Mouse (Mus musculus): Measurements from ENCODE around the gene Zfp668. TPM values are rescaled to one million over a fixed set of nuclear protein-coding genes. Genes with fewer than 3 reads are reported as not detected.

Zfp668 gene
- polyA plus RNA-seq, 1 experiment from 2014 or later, result 5.0 TPM

DNA sequence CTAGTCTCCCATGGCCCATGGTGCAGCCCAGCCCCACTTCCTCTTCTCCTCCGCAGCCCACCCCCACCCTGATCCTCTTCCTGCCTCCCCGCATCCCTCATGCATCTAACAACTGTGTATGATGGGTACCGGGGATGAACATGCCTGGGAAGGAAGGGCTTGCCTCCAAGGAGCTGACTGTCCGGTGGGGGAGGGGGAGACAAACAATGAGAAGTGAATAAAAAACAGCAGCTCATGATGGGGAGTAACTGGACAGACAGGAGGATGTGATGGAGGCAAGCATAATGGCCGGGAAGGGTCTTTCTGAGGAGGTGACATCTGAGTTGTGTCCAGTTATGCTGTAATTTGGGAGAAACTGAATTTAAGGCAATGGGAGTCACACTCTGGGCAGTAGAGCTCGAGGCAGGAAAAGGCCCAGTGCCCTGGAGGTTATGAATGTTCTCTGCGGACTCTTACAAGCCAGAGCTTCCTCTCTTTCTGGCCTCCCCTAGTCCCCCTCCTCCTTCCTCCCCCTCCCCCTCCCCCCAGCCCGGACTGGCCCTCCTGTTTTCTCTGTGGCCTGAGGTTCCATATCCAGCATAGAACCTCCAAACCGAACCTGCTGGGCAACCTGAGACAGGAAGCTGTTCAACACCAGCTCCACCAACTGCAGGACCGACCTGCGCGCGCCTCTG, 55.7 kb downstream of the Zfp668 start:
- ATAC-seq (ENCODE audit: low read depth), result no peak
- Histone ChIP-seq H3K36me3 (ENCODE audit: control insufficient read depth, insufficient read depth) (no peaks in the 10 kb centered on the region), H3K4me1 (ENCODE audit: control insufficient read depth, low read depth, low read length) (peaks cover 4% of the 10 kb centered on the region; the same call in 1 of the 2 replicates), H3K9ac (ENCODE audit: low read depth, low read length) (no peak overlapping the region), H3K27ac (ENCODE audit: low read length) (no peak overlapping the region), H3K4me3 (ENCODE audit: low read depth, low read length) (no peak overlapping the region), H3K9me3 (replicated peaks; ENCODE audit: control insufficient read depth, low read length) (no peaks in the 10 kb centered on the region), H3K27me3 (ENCODE audit: control insufficient read depth, insufficient read depth, low read depth, low read length) (peaks cover 9% of the 10 kb centered on the region), H3K4me2 (ENCODE audit: low read depth, low read length) (no peak overlapping the region)
- WGBS (ENCODE audit: insufficient replicate concordance), result 34% methylated on average over 13 of the region's 13 CpGs

DNA sequence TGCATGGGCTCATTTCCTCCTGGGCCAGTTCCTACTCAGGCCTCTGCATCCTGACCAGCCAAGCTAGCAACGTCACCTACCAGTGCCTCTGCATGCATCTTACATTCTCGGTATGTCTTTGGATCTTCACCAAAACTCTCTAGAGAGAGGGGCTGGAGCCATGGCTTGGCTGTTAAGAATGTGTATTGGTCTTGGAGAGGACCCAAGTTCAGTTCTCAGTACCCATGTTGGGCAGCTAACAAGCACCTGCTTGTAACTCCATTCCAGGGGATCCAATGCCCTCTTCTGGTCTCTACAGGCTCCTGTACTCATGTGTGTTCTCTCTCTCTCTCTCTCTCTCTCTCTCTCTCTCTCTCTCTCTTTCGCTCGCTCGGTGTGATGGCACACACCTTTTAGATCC, 58.9 kb downstream of the Zfp668 start:
- no peaks in the 10 kb centered on the region for H3K36me3 ChIP-seq (ENCODE audit: control insufficient read depth, insufficient read depth)
- no peak overlapping the region for H3K4me3 ChIP-seq (ENCODE audit: low read depth, low read length)
- no peaks in the 10 kb centered on the region for H3K27me3 ChIP-seq (ENCODE audit: control insufficient read depth, insufficient read depth, low read depth, low read length)
- ATAC-seq (ENCODE audit: low read depth), result no peak
- H3K9ac ChIP-seq (ENCODE audit: low read depth, low read length), result no peak overlapping the region
- no peak overlapping the region for H3K27ac ChIP-seq (ENCODE audit: low read length)
- no peaks in the 10 kb centered on the region for H3K9me3 ChIP-seq (replicated peaks; ENCODE audit: control insufficient read depth, low read length)
- H3K4me2 ChIP-seq (ENCODE audit: low read depth, low read length), result no peak overlapping the region
- WGBS (ENCODE audit: insufficient replicate concordance), result 79% methylated on average over 5 of the region's 5 CpGs
- peaks cover 11% of the 10 kb centered on the region; the same call in 1 of the 2 replicates for H3K4me1 ChIP-seq (ENCODE audit: control insufficient read depth, low read depth, low read length)

DNA sequence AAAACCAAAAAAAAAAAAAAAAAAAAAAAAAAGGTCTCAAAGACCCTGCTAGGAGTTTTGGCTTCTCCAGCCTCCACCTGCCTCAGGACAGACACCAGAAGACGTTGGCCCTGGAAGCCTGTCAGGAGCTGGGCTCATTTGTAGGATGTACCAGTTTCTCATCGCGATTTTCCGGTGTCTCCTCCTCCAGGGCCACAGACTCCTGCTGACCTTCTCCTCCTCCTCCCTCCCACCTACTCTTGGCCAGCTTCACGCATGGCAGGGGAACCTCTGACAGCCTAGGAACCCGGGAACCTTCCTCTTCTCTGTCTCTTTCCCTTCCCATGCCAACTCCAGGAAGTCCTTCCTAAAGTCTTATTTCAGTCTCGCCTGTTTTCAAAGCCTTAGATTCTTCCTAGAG, 59.6 kb downstream of the Zfp668 start:
- no peak overlapping the region for H3K27ac ChIP-seq (ENCODE audit: low read length)
- no peaks in the 10 kb centered on the region for H3K9me3 ChIP-seq (replicated peaks; ENCODE audit: control insufficient read depth, low read length)
- peaks cover 11% of the 10 kb centered on the region; the same call in 1 of the 2 replicates for H3K4me1 ChIP-seq (ENCODE audit: control insufficient read depth, low read depth, low read length)
- ATAC-seq (ENCODE audit: low read depth), result no peak
- WGBS (ENCODE audit: insufficient replicate concordance), result 70% methylated on average over 7 of the region's 7 CpGs
- H3K36me3 ChIP-seq (ENCODE audit: control insufficient read depth, insufficient read depth), result no peaks in the 10 kb centered on the region
- no peaks in the 10 kb centered on the region for H3K27me3 ChIP-seq (ENCODE audit: control insufficient read depth, insufficient read depth, low read depth, low read length)
- no peak overlapping the region for H3K9ac ChIP-seq (ENCODE audit: low read depth, low read length)
- no peak overlapping the region for H3K4me2 ChIP-seq (ENCODE audit: low read depth, low read length)
- H3K4me3 ChIP-seq (ENCODE audit: low read depth, low read length), result no peak overlapping the region

DNA sequence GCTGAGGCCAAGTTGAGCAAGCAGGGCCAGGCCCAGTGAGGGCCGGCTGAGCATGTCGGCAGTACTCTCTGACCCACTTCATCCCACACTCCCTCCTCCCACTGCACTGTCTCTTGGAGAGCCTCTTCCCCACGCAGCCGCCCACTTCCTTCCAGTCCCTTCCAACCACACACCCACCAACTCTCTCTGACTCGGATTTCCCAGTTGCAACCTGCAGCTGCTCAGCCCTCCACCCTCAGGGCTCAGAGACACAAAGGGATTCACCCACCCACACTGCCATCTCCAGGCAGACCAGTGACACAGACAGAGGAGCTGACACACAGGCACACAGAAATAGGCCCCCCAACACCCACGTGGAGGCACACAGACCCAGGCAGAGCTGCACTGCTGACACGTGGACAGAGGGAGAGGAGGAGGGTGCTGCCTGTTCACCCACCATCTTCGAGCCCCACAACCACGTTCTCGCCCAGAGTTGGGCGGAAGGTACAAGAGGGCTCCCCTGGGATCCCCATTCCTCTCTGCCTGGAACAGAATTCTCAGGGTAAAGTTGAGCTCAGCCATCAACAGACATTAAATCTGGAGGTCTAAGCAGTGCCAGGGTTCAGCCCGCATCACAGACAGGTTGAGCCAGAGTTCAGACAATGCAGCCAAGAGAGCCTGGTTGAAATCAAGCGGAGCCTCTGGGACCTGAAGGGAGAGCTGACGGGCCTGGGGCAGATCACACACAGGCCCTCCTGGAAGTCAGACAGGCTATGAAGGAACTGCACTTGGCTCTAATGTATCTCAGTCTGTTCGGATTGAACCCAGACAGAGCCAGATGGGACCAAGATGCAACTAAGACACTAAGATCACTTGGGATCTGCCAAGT, 60.4 kb downstream of the Zfp668 start:
- H3K4me1 ChIP-seq (ENCODE audit: control insufficient read depth, low read depth, low read length), result peaks cover 11% of the 10 kb centered on the region; the same call in 1 of the 2 replicates
- no peak overlapping the region for H3K9ac ChIP-seq (ENCODE audit: low read depth, low read length)
- WGBS (ENCODE audit: insufficient replicate concordance), result 43% methylated on average over 15 of the region's 15 CpGs
- no peaks in the 10 kb centered on the region for H3K36me3 ChIP-seq (ENCODE audit: control insufficient read depth, insufficient read depth)
- H3K9me3 ChIP-seq (replicated peaks; ENCODE audit: control insufficient read depth, low read length), result no peaks in the 10 kb centered on the region
- H3K27ac ChIP-seq (ENCODE audit: low read length), result 0 out of 2 replicates have a peak overlapping the region, but pooled peaks have one; percentile 15
- no peak overlapping the region for H3K4me2 ChIP-seq (ENCODE audit: low read depth, low read length)
- H3K4me3 ChIP-seq (ENCODE audit: low read depth, low read length), result no peak overlapping the region
- H3K27me3 ChIP-seq (ENCODE audit: control insufficient read depth, insufficient read depth, low read depth, low read length), result no peaks in the 10 kb centered on the region
- ATAC-seq (ENCODE audit: low read depth), result peak; percentile 43

DNA sequence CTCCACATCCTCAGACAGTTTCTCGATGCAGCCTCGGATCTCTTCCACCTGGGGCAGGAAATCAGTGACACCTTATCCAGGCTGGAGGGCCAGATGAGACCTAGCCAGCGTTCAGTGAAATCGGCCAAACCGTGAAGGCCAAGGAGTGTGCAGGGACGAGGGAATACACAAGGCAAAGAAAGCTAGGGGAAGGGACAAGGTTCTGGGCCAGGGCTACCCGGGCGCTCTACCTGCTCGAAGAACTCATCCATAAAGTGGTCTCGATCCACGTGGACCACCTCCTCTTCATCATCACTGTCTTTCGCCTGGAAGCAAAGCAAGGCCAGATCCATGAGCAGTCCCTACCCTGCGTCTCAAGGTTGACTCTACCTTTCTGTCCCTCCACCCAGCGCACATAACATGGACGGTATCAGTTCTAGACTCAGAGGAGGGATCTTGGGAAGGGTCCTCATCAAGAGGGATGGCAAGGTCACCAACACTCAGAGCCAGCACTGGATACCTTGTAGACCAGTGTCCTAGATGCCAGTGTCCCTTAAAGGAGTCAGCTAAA, 61.4 kb downstream of the Zfp668 start:
- WGBS (ENCODE audit: insufficient replicate concordance), result 66% methylated on average over 15 of the region's 15 CpGs
- Histone ChIP-seq H3K27me3 (ENCODE audit: control insufficient read depth, insufficient read depth, low read depth, low read length) (no peaks in the 10 kb centered on the region), H3K4me1 (ENCODE audit: control insufficient read depth, low read depth, low read length) (peaks cover 11% of the 10 kb centered on the region; the same call in 1 of the 2 replicates), H3K4me2 (ENCODE audit: low read depth, low read length) (no peak overlapping the region), H3K9me3 (replicated peaks; ENCODE audit: control insufficient read depth, low read length) (no peaks in the 10 kb centered on the region), H3K4me3 (ENCODE audit: low read depth, low read length) (no peak overlapping the region), H3K36me3 (ENCODE audit: control insufficient read depth, insufficient read depth) (no peaks in the 10 kb centered on the region), H3K27ac (ENCODE audit: low read length) (peak overlapping the region; percentile 58), H3K9ac (ENCODE audit: low read depth, low read length) (no peak overlapping the region)
- no peak for ATAC-seq (ENCODE audit: low read depth)

DNA sequence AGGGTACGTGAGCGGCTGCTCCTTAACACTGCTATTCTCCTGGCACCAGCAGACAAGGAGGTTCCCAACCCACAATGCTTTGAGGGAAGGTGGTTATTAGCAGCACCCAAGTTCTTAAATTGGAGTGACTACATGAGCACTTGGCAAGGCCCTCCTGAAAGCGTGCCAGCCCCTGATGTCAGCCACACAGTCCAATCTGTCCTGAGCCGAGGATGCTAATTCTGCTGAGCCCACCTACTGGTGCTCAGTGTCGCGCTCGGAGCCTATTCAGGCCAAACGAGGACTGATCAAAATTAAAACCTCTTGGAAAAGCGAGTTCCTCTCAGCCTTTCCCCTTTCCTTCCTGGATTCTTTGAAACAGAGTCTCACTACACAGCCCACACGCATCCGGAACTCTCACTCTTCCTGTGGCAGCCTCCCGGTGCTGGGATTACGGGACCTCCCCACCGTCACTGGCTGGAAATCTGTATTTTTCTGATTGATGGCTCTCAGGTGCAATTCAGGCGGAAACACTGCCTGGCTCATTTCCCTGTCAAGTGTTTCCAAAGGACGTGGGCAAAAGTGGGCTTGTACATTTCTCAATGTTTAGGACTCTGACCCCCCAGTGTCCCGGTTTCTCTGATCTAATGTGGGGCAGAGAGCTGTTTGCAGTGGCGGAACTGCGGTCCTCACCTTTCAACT, 62.2 kb downstream of the Zfp668 start:
- H3K27ac ChIP-seq (ENCODE audit: low read length), result peak overlapping the region; percentile 81
- H3K36me3 ChIP-seq (ENCODE audit: control insufficient read depth, insufficient read depth), result no peaks in the 10 kb centered on the region
- H3K9me3 ChIP-seq (replicated peaks; ENCODE audit: control insufficient read depth, low read length), result no peaks in the 10 kb centered on the region
- no peak overlapping the region for H3K4me3 ChIP-seq (ENCODE audit: low read depth, low read length)
- no peak overlapping the region for H3K4me2 ChIP-seq (ENCODE audit: low read depth, low read length)
- peaks cover 11% of the 10 kb centered on the region; the same call in 1 of the 2 replicates for H3K4me1 ChIP-seq (ENCODE audit: control insufficient read depth, low read depth, low read length)
- no peak overlapping the region for H3K9ac ChIP-seq (ENCODE audit: low read depth, low read length)
- WGBS (ENCODE audit: insufficient replicate concordance), result 75% methylated on average over 19 of the region's 19 CpGs
- ATAC-seq (ENCODE audit: low read depth), result peak; percentile 47
- H3K27me3 ChIP-seq (ENCODE audit: control insufficient read depth, insufficient read depth, low read depth, low read length), result no peaks in the 10 kb centered on the region

DNA sequence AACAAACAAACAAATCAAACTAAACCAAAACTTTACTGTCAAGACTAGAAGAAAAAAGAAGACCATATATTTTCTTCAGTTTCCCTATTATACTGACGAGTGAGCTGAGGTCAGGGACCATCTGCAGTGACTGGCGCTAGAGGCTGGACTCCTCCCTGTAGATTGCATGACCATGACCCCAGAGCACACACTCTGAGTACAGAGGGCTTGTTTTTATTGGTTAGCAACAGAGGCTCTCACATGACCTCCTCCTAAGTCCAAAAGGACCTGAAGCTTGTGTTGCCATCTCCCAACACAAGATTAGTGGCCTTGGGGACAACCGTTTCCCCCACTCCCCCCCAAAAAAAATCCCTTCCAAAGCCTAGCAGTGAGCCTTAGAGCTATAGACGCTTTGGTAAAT, 62.8 kb downstream of the Zfp668 start:
- H3K27ac ChIP-seq (ENCODE audit: low read length), result peak overlapping the region; percentile 81
- no peak overlapping the region for H3K4me3 ChIP-seq (ENCODE audit: low read depth, low read length)
- 49% methylated on average over 4 of the region's 4 CpGs for WGBS (ENCODE audit: insufficient replicate concordance)
- no peak overlapping the region for H3K9ac ChIP-seq (ENCODE audit: low read depth, low read length)
- peaks cover 11% of the 10 kb centered on the region; the same call in 1 of the 2 replicates for H3K4me1 ChIP-seq (ENCODE audit: control insufficient read depth, low read depth, low read length)
- no peaks in the 10 kb centered on the region for H3K36me3 ChIP-seq (ENCODE audit: control insufficient read depth, insufficient read depth)
- no peaks in the 10 kb centered on the region for H3K27me3 ChIP-seq (ENCODE audit: control insufficient read depth, insufficient read depth, low read depth, low read length)
- H3K4me2 ChIP-seq (ENCODE audit: low read depth, low read length), result no peak overlapping the region
- ATAC-seq (ENCODE audit: low read depth), result peak; percentile 69
- no peaks in the 10 kb centered on the region for H3K9me3 ChIP-seq (replicated peaks; ENCODE audit: control insufficient read depth, low read length)

Data from liver, embryonic 16.5 days (tissue).